Mouse (Mus musculus) brown adipose tissue, adult 24 weeks (tissue): ENCODE measurements around the gene Ywhab. TPM values are rescaled to one million over a fixed set of nuclear protein-coding genes. Genes with fewer than 3 reads are reported as not detected.

ENCODE experiments used
- H3K27ac ChIP-seq: fragments of 200-500 bp; replicated peaks from 2 replicates; pipeline ENCODE4 v1.5.1; 2012; ENCODE audit warnings: low read depth, mild to moderate bottlenecking, low read length
- H3K4me1 ChIP-seq: fragments of 200-500 bp; 2 replicates; pipeline ENCODE4 v1.6.1; 2012; ENCODE audit warnings: low read length, mixed read lengths; ENCODE audit not compliant: control insufficient read depth, insufficient read depth, insufficient read length
- H3K4me3 ChIP-seq: fragments of 200-500 bp; 2 replicates; pipeline ENCODE4 v1.5.1; 2012; ENCODE audit warnings: low read depth, mild to moderate bottlenecking, low read length, moderate library complexity; ENCODE audit not compliant: insufficient read depth
- polyA plus RNA-seq: library from polyadenylated mRNA; stranded (reverse); fragments of >200 nt; gene quantifications from 2 replicates; pipeline ENCODE4 v1.2.4, GENCODE M21; 2012; ENCODE audit not compliant: missing spikeins, insufficient read depth, insufficient read length

Ywhab gene
- polyA plus RNA-seq = 226 and 247 TPM in 2 replicates

- Histone ChIP-seq H3K4me3 (peak within 1 kb of the TSS; percentile 98), H3K27ac (peak within 1 kb of the TSS; percentile 99), H3K4me1 (peaks cover 15% of the 10 kb centered on the region)
Measured at GRCm38 (mm10) chr2:163994654-163994976, at the start of gene Ywhab. Gene Ywhab (plus strand): TSS chr2:163994960.

- no peaks in the 10 kb centered on the region; the same call in 1 of the 2 replicates for H3K4me1 ChIP-seq
- no peak overlapping the region for H3K27ac ChIP-seq
- H3K4me3 ChIP-seq = no peak overlapping the region
Measured at GRCm38 (mm10) chr2:163946221-163946620, 48.5 kb upstream of the Ywhab start.

- no peak overlapping the region for H3K4me3 ChIP-seq
- no peaks in the 10 kb centered on the region; the same call in 1 of the 2 replicates for H3K4me1 ChIP-seq
- no peak overlapping the region for H3K27ac ChIP-seq
Measured at GRCm38 (mm10) chr2:163947976-163948375, 46.8 kb upstream of the Ywhab start.

- Histone ChIP-seq H3K4me3 (no peak overlapping the region), H3K4me1 (no peaks in the 10 kb centered on the region), H3K27ac (no peak overlapping the region)
Measured at GRCm38 (mm10) chr2:163951770-163952169, 43.0 kb upstream of the Ywhab start.

DNA sequence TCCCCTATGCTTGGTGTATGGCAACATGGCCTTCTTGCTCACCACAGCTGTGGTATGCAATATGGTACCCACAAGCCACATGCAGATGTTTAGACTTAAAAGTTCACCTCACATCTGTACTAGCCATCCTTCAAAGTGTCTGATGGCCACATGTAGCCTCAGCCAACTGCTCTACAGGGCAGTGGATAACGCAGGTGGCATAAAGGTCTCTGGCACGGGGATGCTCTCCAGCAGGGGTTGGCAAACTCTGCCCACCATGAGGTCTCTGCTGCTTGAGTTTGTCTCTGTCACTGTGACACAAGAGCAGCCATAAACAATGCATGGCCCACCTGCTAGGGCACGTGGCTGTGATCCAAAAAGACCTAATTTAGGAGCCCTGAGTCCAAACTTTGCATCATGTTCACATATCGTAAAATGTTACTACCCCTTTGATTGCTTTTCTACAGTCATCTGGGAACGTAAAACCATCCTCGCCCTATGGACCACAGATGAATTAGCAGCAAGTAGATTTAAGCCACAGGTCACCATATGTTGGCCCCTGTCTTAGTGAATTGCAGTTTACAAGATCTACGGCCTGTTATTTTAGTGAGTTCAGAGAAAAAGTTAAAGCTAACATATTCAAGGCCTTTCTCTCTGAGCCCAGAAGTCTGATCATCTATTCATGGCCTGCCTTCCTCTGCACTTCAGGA is 41.0 kb upstream of the Ywhab start:
- Histone ChIP-seq H3K27ac (no peak overlapping the region), H3K4me3 (no peak overlapping the region), H3K4me1 (no peaks in the 10 kb centered on the region)

DNA sequence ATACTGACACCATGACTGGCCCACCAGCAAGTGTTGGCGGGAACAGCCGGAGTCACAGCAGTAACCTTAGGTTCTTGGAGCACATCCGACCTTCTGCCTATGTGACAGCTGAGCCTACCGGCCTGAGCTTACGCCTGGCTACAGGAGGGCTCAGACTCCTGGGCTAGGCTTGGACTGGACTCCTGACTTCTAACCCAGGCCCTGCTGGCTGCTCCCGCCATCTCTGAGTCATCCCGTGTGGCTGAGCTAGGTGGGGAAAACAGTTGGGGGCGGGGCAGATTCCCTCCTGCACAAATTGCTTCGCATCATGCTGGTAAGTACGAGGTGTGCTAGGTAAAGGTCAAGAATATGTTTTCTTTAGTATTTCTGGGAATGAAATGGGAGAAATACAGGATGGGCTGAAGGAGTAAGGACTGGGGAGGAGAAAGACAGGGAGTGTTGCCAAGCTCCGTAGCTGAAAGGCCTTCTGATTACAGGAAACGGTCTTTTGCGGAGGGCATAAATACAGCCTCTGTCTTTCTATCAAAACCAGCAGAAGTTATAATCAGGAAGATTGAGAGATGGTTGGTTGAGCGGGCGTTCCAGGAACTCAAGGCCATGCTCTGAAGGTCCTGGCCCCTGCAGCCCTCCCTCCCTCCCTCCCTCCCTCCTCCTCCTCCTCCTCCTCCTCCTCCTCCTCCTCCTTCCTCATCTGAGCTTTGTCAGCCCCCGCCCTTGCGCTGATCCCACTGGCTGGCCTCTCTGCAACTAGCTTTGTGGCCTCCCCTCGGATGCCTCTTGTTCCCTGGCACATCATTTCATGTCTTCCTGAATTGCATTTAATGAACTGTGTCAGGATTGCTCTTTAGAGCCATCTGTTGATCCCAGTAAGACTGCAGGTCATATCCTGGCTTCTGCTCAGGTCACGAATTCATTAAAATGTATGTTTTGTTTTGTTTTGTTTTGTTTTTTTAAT is 29.9 kb upstream of the Ywhab start:
- Histone ChIP-seq H3K4me1 (no peaks in the 10 kb centered on the region), H3K27ac (no peak overlapping the region), H3K4me3 (no peak overlapping the region)

- no peaks in the 10 kb centered on the region for H3K4me1 ChIP-seq
- H3K4me3 ChIP-seq = no peak overlapping the region
Measured at GRCm38 (mm10) chr2:163965706-163966105, 29.1 kb upstream of the Ywhab start.

DNA sequence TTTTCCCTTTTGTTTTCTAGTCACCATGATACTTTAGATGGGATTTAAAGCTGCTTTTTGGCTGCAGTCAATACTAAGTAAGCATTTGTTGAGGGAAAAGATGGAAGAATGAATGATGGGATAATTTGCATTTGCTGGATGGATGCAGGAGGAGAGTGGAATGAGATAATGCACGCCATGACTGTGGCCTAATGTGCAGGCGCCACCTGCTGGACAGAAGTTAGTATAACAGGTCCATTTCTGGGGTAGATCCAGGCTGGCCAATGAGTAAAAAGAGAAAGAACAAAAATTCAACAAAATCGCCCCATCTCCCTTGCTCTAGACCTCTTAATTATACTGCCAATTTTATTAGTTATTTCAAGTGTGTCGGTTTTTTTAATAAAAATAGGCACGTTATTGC is 26.2 kb upstream of the Ywhab start:
- no peak overlapping the region for H3K27ac ChIP-seq
- no peak overlapping the region for H3K4me3 ChIP-seq
- H3K4me1 ChIP-seq = no peaks in the 10 kb centered on the region

More at GRCm38 (mm10) chr2:163965706-163966105, 29.1 kb upstream of the Ywhab start:
- H3K27ac ChIP-seq = no peak overlapping the region

DNA sequence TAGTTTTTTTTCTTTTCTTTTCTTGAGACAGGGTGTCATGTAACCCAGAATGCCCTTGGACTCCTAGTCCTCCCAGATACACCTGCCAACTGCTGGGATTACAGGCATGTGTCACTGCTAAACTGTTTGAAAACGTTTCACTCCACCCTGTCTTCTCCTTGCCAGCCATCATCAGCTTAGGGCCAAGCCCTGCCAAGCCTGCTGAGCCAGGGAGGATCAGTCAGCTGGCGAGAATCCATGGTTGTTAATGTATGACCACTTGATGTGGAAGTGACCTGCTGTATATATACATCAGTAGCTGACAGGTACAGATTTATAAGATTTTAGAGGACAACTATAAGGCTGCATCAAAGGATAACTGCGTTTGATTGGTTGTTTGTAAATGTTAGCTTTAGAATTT is 24.4 kb upstream of the Ywhab start:
- H3K27ac ChIP-seq = no peak overlapping the region
- H3K4me3 ChIP-seq = no peak overlapping the region
- 0 out of 2 replicates have a peak, but pooled peaks cover 2% of the 10 kb centered on the region for H3K4me1 ChIP-seq

- peak overlapping the region; percentile 44 for H3K27ac ChIP-seq
- no peak overlapping the region for H3K4me3 ChIP-seq
- 0 out of 2 replicates have a peak, but pooled peaks cover 2% of the 10 kb centered on the region for H3K4me1 ChIP-seq
Measured at GRCm38 (mm10) chr2:163974056-163974455, 20.7 kb upstream of the Ywhab start.

DNA sequence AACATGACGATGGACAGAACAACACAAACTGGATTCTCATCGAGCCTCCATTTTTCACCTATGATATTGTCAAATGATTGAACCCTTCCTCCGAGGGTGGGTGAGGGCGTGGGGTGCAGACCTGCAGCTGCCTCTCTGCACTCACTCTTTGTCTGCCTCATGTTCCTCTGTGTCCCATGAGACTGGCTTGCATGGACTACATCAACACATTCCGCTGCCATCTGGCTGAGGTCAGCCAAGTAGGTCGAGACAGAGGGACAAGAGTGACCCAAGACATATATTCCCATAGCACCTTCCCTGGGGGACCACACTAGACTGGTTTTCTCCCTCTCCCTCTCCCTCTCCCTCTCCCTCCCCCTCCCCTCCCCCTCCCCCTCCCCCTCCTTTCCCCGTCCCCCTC is 18.3 kb upstream of the Ywhab start:
- Histone ChIP-seq H3K4me1 (0 out of 2 replicates have a peak, but pooled peaks cover 2% of the 10 kb centered on the region), H3K4me3 (no peak overlapping the region), H3K27ac (peak overlapping the region; percentile 67)

- H3K4me1 ChIP-seq = peaks cover 3% of the 10 kb centered on the region; the same call in 1 of the 2 replicates
- no peak overlapping the region for H3K4me3 ChIP-seq
- 0 out of 2 replicates have a peak overlapping the region, but pooled peaks have one; percentile 27 for H3K27ac ChIP-seq
Measured at GRCm38 (mm10) chr2:163987233-163987632, 7.5 kb upstream of the Ywhab start.

DNA sequence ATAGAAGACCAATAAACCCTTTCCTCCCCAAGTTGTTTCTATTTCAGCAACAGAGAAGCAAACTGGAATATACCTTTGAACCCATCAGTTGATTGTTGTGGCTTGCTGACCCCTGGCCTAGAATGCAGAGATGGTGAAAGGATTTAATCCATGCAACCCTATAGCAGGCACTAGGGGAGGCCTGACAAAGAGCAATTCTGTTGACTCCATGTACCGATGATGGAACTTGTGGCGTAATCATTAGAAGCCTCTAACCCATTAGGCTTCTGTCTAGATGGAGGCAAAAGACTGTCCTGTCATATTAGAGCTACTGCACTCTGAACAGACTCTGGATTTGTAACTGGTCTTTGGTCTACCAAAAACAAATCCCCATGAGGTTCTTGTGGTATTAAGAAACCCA is 1.9 kb upstream of the Ywhab start:
- H3K4me3 ChIP-seq = no peak overlapping the region
- H3K27ac ChIP-seq = no peak overlapping the region
- peaks cover 6% of the 10 kb centered on the region for H3K4me1 ChIP-seq

DNA sequence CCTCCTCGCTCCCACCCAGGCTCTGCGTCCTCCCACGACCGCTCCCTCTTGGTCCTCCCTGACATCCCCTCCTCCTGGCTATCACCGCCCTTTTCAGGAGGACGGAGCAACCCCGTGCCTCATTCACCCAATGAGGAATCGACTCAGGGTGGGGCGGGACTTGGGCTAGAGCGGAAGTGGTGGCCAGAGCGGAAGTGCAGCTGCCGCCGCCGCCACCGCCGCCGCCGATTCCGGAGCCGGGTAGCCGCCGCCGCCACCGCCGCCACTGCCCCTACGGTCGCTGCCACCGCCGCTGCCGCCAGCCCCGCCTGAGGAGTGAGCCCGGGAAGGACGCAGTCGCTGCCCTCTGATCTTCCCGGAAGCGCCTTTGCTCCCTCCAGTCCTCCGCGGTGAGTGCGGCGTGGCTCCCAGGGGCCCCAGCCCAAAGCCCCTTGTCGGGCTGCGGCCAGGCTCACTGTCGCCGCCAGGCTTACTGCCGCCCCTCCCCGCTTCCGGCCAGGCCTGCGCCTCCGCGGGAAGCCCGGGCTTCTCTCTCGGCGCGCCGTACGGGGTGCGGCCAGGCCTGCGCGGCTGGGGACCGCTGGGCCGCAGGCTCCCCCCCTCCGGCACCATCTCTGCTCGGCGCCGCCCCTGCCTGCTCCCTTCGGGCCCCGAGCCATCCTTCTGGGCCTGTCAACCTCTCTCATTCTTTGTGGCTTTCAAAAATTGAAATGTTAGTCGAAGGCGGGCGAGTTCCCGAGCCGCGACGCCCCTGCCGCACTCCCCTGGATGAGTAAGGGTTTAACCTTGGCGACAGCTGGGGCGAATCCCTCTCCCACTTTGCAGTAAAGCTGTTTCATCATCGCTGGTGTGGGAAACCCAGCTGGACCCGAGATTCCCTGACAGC is 460 bp downstream of the Ywhab start:
- H3K4me1 ChIP-seq = peaks cover 19% of the 10 kb centered on the region
- peak overlapping the region; percentile 99 for H3K27ac ChIP-seq
- H3K4me3 ChIP-seq = peak overlapping the region; percentile 98
